Mouse (Mus musculus) liver (tissue): Measurements from ENCODE around the gene Gpr156.
"Not testable (repeated sequence)": the region's sequence is repeated elsewhere in the genome, so short reads cannot be mapped to it uniquely, and the experiment has no call there.

Experiments
- DNase-seq: peaks from one replicate; pipeline ENCODE4 v3.0.0-alpha.2; 2020; ENCODE audit warnings: mixed read lengths

Gene Gpr156

DNA sequence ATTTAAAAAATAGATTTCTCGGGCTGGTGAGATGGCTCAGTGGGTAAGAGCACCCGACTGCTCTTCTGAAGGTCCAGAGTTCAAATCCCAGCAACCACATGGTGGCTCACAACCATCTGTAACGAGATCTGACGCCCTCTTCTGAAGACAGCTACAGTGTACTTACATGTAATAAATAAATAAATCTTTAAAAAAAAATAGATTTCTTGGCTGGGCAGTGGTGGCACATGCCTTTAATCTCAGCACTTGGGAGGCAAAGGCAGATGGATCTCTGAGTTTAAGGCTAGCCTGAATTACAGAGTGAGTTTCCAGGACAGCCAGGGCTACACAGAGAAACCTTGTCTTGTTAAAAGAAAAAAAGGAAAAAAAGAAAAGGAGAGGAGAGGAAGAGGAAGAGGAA, 46.4 kb downstream of the Gpr156 start:
- not testable (repeated sequence) for DNase-seq

DNA sequence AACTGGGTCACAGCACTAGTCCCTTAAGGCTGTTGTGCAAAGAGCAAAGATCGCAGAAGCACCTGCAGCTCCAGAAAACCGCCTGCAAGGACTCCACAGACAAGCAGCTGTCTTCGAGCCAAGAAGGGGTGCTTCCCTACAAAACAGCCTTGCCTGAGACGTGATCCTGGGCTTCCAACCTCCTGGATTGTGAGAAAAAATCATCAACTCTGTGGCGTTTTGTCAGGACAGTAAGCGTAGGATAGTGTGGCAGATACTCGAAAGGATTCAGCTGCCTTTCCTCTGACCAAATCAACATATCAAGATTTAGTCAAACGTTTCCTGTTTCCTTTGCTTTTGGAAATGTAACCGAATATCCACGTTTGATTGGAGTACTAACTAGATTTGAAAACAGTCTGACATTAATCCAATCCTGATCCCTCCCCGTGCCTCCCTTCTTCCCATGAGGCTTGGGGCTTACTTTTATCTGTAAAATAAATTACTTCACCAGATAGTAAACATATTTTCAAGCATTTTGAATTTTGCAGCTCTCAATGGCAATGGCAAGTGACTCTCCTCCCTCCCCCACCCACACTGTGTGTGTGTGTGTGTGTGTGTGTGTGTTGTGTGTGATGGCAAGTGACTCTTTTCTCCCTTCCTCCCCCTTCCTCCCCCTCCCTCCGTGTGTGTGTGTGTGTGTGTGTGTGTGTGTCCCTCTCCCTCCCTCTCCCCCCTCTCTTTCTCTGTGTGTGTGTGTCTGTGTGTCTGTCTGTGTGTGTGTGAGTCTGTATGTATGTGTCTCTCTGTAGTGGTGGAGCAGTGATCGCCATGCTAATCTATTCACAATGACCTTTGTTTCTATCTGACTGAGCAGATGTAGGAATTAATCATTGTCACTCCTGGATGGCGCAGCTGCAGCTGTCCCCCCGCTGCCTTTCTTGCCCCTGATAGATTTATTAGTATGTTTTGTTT, 47.3 kb downstream of the Gpr156 start:
- no peak for DNase-seq

DNA sequence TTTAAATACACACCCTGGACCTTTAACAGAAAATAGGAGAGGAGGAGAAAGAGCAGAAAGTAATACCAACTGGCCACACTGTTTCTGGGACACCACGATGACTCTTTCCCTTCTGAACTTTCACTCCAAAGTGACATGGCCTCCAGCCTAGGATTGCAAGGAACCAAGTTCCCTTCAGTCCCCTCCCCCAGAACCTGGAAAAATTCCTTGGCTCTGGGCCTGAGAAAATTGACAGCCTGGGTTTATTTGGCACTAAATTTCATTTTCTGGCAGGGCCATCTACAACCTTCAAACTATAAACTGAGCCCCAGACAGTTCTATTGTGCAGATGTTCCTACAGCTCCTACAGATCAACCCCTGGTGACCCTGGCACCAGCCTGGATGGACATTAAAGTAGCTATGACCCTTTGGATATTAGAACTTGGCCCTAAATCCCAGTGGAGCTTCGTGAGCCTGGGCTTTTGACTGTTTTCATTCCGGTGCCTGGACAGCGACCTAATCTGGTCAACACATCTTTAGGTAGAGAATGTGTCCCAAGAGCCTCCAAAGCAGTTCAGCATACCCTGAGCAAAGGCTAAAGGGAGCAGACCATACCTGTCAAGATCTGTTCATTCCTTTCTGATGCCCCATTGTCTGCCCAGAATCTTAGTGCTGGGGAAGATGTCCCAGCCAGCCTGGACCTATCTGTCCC, 48.2 kb downstream of the Gpr156 start:
- DNase-seq = no peak

DNA sequence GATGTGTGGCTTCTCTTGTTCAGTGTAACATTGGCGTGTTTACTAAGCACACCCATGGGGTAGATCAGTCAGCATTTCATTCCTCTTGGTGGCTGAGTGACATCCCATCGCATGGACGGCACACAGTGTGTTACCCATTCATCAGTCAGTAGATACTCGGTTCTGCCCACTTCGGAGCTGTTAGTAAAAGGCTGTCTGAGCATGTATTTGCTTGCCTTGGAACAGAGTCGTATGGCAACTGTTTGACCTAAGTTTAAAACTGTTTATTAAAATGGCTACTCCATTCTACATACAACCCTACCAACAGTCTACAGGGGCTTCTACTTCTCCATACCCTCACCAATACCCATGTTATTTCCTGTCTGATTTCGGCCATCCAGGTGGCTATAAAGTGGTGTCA, 50.6 kb downstream of the Gpr156 start:
- DNase-seq = no peak

DNA sequence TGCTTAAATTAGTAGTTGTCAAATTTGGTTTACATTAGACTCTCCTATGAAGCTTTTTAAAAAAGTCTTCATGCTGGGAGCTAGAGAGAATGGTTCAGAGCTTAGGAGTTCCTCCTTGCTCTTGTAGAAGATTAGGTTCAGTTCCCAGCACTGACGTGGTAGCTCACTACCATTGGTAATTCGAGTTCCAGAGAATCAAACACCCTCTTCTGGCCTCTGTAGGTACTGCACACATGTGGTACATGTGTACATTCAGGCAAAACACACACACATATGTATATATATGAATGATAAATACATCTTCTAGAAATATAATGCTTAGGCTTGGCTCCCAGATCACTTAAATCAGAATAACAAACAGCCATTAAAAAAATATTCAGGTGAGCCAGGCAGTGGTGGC, 51.1 kb downstream of the Gpr156 start:
- no peak for DNase-seq

DNA sequence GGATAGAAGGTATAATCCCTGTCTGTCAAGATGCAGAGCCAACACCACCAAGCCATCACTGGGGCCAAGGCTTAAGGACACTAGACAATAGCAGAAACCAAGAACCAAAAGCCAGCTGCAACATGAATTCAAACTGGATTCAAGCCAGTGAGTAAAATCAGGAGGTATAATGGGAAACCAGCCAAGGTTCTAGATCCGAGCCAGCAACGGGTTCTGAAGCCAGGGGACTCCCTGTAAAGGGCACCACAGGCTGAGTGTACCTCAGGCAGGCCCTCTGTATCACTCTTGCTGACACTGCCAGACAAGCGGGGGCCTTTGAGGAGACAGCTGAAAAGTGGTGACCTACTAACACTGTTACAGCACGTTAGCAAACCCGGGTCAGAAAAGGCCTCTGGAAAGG, 55.2 kb downstream of the Gpr156 start:
- no peak for DNase-seq

DNA sequence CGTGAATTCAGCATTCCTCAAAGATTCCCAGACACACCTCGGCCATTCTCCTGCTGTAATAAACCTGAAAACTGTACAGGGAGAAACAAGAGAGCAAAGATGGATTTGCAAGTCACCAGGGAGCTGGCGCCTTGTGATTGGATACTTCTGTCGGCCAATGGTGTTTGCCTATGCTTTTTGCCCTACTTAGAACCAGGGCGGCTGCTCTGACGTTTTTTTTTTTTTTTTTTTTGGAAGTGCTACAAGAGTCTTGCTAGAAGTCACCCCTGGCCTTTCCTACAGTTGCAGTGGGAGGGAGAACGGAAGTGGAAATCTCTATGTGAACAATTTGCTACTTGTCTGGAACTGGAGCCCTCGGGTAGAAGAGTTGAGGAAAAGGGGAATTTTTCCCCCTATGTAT, 56.1 kb downstream of the Gpr156 start:
- no peak for DNase-seq

DNA sequence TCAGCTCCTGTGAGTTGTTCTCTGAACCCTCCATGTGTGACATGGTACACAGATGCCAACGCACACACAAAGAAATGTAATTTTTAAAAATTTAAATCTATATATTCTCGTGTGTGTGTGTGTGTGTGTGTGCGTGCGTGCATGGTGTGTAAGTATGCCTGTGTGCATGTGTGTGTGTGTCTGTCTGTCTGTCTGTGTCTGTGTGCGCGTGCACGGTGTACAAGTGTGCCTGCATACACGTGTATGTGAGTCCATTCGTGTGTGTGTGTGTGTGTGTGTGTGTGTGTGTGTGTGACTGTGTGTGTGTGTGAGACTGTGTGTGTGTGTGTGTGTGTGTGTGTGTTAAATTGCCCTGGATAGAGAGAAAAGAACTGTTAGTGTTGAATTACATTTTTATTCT, 56.9 kb downstream of the Gpr156 start:
- DNase-seq = not testable (repeated sequence)

DNA sequence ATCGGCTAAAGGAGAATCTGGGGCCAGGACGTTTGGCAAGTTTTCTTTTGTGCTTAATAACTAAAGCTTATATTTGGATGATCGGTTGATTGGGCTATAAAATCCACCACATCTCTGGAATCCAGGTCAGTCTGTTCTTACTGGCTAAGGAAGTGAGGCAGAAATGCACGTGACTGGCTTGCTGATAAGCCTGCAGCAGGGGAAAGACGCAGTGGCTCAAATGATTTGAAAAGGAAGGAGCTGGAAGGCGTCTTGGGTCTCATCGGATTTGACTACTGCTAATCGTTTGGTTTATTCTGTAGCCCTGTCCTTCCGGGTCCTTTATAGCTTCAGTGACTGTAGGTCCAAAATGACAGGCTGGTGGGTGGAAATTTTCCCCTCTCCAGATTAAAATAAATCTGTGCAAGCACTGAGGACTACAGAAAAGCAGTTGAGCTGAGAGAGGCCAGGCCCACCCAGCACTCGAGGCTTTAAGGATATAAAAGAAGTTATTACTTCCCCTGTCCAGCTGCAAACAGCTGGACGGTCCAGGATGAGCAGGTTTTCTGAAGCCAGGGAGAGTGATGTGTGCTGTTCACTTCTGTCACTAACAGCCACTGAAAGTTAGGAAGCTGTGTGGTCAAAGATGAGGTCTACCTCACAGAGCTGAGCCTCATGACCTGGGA, 57.7 kb downstream of the Gpr156 start:
- no peak for DNase-seq

DNA sequence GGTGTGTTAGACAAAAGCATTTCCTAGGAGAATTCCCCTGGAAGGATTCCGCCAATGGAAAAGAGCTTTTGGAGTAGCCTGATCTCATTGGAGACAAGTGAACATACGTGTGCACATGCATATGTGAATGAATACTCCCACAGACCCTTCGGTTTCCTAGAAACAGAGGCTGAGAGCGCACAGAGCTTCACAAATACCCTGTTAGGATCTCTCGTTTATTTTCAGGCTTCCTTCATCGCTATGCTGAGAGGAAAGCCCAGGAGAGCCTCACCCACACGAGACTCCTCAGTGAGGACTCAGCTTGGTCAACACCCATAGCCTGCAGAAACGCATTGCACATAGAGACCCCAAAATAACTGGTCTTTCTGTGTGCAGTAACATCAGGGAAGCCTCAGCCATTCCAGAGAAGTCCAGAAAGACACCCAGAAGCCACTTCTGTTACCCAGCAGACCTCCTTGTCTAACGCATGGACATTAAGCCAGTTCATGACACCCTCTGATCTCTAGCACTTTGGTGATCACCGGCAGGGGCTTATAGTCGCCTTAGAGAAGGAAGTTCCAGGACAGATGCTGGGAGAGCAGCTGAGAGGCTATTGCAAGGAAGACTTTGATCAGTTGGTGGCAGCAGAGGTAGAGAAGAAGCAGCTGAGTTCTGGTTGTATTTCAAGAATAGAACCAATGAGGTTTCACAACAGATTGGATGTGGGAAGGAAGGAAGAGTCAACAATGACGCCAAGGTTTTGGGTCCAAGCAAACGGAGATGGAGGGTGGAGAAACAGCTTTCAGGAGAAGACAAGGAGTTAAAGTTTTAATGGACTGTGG, 58.4 kb downstream of the Gpr156 start:
- no peak for DNase-seq

DNA sequence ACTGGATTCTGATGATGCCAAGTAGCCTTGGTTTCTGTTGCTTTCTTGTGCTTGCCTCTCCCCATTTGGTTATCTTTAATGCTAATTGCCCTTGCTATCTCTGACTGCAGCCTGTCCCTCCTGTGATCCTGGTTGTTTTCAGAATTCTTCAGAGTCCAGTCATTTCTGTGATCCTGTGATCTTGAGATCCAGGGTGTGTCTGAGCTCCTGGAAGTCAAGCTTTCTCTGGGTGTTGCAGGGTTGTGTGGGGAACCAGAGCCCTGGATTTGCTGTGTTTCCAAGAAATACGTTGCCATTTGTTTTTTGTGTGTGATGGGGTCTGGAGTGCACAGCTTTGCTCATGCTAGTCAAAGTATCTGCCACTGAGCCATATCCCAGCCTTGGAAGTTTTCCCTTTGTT, 65.6 kb downstream of the Gpr156 start:
- no peak for DNase-seq

DNA sequence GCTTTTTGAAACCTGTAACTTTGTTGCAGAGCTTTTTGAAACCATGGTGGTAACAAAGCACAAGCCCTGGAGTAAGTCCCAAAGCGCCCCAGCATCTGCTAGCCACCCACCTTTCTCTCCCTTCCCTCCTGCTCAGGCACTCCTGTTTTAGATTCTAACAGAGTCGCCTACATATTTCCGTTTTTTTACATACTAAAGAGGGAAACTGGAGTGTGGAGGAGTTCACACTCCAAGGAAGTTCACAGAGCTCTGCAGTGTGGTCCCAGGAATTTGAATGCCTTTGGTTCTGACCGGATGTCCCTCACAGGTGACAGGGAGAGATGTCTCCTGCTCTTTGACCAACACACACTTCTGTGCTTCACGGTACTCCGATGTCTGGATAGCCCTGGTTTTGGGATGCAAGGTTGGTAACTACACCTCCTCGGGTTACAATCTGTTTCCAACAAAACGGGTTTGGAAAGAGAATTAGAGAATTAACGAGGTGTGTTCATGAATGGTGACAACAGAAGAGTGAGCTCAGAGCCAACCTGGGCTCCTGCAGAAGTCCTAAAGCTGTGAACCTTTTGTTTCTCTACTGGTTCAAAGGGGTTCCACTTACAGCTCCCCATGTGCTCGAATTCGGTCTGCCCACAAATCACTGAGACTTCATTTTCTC, 72.0 kb downstream of the Gpr156 start:
- no peak for DNase-seq

DNA sequence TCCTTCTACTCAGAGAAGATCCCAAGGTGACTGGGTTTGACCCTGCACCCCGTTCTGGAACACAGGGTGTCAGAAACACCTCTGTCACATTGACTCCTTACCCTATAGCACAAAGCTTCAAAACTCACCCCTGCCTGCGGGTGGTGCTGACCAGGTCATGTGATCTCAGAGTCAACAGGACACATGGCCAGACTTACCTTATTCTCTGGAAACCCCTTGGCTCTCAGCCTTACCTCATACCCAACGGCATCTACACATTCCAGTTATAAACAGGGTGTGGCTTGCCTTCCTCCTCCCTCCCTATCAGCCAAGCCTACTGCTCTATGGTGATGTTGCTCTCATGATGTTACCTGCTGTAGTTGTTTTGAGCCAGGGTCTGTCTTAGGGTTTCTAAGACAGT, 73.5 kb downstream of the Gpr156 start:
- no peak for DNase-seq

DNA sequence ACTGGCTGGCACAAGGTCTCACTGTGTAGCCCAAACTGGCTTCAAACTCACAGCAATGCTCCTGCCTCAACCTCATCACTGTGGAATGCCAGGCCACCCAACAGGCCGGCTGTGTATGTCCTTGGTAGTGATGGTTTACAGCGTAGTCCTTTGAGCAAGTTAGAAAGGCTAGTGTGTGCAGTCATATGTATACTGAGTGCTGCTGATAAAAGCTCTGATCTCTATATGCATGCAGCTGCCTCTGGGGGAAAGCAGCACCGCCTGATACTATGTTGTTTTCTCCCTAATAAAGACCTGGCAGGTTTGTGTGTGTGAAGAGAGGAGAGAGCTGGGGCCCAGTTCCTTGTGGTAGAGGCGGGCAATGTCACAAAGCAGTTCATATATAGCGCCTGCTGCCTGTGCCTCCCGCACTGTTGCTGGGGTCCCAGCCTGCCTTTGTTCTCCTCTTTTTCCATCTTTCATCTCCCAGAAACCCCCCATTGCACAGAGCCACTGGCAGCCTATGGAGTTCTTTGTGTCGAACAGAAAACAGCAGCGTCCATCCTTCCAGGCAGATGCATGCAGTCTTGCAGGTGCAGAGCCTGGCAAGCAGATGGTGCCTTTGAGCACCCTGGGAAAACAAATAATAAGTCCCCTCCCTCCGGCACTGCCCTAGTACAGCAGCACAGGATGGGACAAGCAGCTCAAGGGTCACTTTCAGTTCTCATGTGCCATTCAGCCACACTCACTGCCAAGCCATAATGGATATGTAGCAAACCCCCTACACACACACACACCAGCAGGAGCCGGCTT, 74.5 kb downstream of the Gpr156 start:
- DNase-seq = no peak

DNA sequence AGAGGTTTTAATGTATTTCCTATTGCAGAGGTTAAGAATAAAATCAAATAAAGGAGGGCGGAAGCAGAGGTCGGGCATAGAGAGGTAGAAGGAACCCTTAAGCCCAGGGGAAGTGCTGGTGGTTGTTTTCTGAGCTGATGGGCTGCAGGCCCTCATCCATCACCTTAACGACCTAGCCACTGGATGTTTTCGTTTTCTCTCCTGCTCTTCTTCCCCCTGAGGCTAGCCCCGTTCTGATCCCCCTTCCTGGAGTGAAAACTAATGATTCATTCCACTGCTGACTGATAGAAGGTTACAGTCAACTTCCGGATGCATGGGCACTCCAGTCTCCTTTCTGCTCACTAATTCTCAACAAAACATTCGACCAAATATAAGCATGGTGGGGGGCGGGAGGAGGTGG, 76.5 kb downstream of the Gpr156 start:
- DNase-seq = no peak

DNA sequence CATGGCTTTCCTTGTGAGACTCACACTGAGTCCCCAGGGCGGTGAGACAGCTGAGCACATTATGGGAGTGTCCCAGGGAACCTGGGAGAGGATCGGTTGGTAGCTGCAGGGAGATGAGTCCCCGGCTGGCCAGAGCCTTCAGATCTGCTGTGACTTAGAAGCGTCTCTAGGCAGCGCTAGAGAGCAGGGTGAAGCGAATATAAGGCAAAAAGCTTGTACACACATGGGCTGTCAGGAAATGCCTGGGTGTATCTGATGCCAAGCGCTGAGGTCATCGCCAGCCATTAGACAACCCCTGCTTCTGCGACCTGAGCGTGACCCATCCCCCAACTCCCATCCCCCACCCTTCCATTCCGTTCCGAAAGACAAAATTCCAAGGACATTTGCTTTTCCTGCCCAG, 78.4 kb downstream of the Gpr156 start:
- DNase-seq = peak; percentile 37

DNA sequence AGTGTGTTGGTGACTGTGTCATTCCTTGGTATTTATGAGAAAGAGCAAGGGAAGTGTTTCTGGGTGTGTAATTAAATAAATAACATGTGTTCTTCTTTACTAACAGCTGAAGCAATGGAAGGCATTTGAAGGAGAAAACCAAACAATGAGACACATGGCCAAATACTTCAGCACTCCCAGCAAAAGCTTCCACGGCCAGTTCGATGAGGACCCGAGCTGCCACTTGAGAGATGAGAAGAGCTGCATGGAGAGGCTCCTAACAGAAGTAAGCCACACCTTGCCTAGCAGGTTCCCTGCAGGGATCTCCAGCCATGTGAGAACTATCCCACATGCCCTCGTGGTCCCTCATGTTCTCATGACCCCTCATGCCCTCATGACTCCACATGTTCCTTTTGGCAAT, 81.5 kb downstream of the Gpr156 start:
- no peak for DNase-seq

DNA sequence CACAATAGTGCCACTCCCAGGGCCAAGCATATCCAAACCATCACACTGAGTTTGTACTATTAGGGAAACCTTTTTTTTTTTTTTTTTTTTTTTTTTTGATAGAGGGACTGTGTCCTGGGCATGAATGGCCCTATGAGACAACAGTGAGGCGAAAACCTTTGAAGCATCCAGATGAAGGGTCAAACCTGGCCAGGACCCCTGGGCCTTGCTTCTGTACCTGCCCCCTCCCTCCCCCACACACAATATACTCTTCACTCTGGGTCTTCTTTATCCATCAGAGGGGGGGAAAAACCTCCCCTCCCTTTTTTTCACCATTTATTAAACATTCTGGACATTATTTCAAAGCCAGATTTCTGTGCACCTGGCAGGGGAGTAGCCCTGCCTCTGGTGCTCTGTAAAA, 83.5 kb downstream of the Gpr156 start:
- no peak for DNase-seq

DNA sequence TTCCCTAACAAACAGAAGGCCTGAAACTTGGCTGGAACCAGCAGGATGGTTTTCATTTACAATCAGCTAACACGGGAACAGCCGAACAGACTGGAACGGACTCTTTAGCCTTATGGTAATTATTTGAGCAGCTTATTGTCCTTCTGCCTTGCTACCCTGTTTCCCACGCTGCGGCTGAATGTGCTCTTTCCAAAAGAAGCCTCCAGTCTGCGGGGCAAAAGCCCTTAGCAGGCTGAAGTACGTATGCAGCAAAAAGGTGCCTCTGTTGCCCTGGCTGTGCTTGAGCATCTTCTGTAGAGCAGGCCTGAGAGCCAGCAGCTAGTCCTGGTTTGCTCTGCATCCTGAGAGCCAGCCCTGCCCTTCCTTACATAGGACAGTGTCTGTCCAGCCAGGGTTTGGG, 83.9 kb downstream of the Gpr156 start:
- DNase-seq = no peak

DNA sequence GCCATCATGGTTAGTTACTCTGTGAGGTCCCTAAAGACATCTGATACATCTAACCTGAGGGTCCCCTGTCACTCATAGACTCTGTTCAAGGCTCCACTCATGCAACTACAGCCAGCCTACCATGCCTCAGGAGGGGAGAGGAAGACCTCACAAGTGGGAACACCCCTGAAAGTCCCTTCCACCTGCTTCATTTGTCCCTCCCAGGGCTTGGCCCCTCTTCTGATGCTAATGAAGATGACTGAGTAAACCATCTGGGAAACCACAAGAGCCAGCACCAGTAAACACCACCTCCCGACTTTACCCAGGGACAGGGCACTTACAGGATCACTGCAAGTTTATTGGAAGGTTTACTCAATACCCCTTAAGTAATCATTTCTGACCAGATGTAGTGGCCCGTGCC, 85.5 kb downstream of the Gpr156 start:
- DNase-seq = no peak

DNA sequence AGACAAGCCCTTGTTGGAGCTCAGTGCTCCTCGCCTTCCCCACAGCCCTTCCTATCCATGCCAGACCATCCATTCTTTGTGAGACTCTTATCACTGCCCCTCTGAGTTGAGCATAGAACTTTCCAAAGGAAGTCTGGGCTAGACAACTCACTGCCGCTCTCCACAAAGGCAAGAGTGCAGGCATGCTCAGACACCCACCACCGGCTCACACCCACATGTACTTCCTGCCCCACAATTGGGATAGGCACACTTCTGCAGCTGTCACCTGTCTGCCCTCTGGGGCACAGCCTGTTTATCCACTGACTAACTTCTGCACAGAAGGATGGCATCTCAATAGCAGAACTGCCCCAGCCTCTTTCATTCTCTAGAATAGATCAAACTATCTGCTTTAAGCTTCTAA, 86.2 kb downstream of the Gpr156 start:
- no peak for DNase-seq
